Mouse (Mus musculus) left cerebral cortex, adult 2 months (tissue): ENCODE measurements around the gene Hk1. TPM values are rescaled to one million over a fixed set of nuclear protein-coding genes. Genes with fewer than 3 reads are reported as not detected.

Source experiments
- DNase-seq, 2 experiments: peaks; one replicate each; pipeline ENCODE4 v3.0.0; 2021 to 2022; ENCODE audit warnings: low spot score in 2 of 2, mixed read lengths in 1 of 2; ENCODE audit errors: extremely low spot score in 1 of 2
- H3K27ac ChIP-seq: fragments of 200-600 bp; 2 replicates; pipeline ENCODE4 v1.8.1; 2022
- H3K4me3 ChIP-seq: fragments of 200-600 bp; 2 replicates; pipeline ENCODE4 v1.8.1; 2022
- CTCF ChIP-seq: fragments of 200-600 bp; IDR thresholded peaks from 2 replicates; pipeline ENCODE4 v1.8.1; 2022; ENCODE audit warnings: antibody characterized with exemption, mild to moderate bottlenecking, moderate library complexity
- intact Hi-C: fragments of 180-260 bp; cut with DNase I; formaldehyde crosslinking; loops from one replicate; pipeline ENCODE4 v1.15.1; 2025
- total RNA-seq, 2 experiments: library from RNA; stranded (reverse); gene quantifications; 2 replicates each; pipeline ENCODE4 v1.2.3; 2021

Gene Hk1
- total RNA-seq, 2 experiments from 2014 or later = 298 to 310 TPM

DNA sequence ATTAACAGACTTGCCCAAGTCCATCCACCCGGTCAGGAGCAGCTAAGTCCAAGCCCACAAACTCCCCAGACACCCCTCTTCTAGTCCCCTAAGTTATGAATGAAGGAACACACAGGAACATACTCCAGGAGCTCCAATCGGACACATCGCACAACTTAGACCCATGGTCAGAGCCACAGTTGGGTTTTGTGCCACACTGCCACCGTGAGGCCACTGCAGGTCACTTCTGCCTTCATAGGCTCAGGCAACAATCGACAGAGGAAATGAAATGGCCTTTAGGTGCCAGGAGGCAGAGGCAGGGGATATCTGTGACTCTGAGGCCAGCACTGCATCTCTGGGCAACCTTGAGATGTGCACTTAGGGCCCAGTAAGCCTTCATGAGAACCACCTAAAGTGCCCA, 31.2 kb upstream of the Hk1 start:
- peak; percentile 84 for TF ChIP-seq CTCF
- H3K4me3 ChIP-seq = peak overlapping the region; percentile 23
- intact Hi-C loops = loop anchor here (1.0 to 5.0 kb wide), 3 partner anchors 69 to 224 kb away; no protein-coding TSS in a partner anchor

DNA sequence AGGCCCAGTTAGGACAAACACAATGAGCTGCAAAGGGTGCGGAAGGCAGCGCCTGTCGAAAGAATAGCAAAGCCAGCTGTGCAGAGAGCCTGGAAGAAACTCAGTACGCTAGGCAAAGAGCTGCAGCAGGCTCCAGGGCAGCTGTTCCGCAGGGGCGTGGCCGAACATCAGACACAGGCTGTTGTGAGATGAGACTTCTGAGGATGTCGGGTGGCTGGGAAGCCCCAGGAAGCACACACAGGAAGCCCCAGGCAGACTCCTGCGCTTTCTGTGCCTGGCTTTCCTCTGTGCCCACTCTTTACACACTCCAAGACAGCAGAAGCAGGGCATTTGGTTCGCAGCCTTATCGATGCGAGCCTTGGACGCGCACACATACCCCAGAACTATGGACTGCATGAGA, 25.2 kb upstream of the Hk1 start:
- no peak overlapping the region for H3K4me3 ChIP-seq
- no peak overlapping the region for H3K27ac ChIP-seq
- TF ChIP-seq CTCF = no peak
- no peak for DNase-seq
- intact Hi-C loops = no loop called here

More for the DNA sequence above, 31.2 kb upstream of the Hk1 start:
- peak; percentile 62 to 76 for DNase-seq
- H3K27ac ChIP-seq = peak overlapping the region; percentile 76

GRCm38 (mm10) chr10:62401641-62402111, 22.0 kb upstream of the Hk1 start:
- TF ChIP-seq CTCF = no peak
- no peak overlapping the region for H3K4me3 ChIP-seq
- DNase-seq = no peak
- intact Hi-C loops = no loop called here
- H3K27ac ChIP-seq = no peak overlapping the region

DNA sequence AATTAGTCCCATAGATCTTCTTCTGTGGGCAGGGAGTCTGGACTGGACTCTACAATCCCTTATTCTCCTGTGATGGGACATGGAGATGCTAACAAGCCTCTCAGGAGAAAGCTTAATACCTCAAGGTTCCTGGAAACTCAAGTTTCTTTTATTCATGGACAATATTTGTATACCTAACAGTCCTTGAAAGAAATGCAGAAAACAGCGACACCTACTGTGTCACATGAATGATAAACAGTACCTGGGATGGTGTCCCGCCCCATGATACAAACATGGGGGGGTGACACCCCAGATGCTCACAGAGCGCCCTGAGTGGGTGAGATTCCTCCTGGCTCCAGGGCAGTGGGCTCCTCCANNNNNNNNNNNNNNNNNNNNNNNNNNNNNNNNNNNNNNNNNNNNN, 3.3 kb upstream of the Hk1 start:
- intact Hi-C loops = no loop called here
- H3K4me3 ChIP-seq = no peak overlapping the region
- TF ChIP-seq CTCF = no peak
- DNase-seq = no peak
- no peak overlapping the region for H3K27ac ChIP-seq

- no peak overlapping the region for H3K27ac ChIP-seq
- DNase-seq = no peak
- TF ChIP-seq CTCF = peak; percentile 41
- no peak overlapping the region for H3K4me3 ChIP-seq
- intact Hi-C loops = no loop called here
Measured at GRCm38 (mm10) chr10:62380936-62381335, 1.2 kb upstream of the Hk1 start.

DNA sequence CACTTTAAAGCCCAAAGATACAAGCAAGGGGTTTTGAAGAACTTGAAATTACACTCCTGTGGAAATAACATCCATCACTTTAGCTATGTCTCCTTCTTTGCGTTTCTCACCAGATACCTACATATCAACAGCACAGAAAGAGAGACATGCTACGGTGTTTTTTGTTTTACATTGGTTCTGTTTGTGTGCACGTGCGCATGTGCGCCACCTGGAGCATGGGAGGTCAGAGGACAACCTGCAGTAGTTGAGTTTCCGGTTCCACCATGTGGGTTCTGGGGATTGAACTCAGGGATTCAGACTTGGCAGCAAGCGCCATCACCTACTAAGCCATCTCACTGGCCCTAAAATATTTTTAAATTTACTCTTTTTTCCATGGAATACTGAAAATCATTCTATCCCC, 20.9 kb downstream of the Hk1 start:
- H3K4me3 ChIP-seq = no peak overlapping the region
- no peak overlapping the region for H3K27ac ChIP-seq
- TF ChIP-seq CTCF = no peak; the same call in 1 of the 2 replicates
- no peak for DNase-seq
- intact Hi-C loops = no loop called here

DNA sequence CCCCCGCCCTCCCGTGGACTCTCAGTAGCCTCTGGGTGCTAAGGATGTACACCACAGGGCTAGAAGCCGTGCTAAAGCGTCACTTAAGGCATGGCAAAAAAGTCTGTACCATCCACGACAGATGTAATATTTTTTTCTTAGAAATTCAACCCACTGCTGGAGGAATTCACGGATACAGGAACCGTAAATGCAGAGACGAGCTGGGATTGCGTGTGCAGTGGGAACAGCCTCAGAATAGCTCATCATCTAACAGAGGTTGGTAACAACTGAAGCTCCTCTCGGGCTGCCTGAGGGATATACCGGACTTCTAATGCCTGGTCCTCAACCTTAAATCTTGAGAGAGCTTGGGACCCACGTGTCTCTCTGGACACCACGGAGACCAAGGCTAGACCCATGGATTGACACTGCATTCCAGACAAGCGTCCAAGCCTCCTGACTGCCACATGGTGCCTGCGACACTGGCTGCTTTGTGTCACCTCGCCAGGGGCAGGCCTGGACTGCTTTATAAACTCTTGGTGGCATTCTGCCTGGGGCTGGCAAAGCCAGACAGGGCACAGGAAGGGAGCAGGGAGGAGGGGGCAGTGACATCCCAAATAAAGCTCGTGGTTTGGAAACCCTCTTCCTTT, 23.5 kb downstream of the Hk1 start:
- H3K27ac ChIP-seq = peak overlapping the region; percentile 56
- intact Hi-C loops = no loop called here
- peak in 1 of 2 experiments; percentile 45 for DNase-seq
- TF ChIP-seq CTCF = no peak
- H3K4me3 ChIP-seq = no peak overlapping the region

GRCm38 (mm10) chr10:62345147-62345546, 34.6 kb downstream of the Hk1 start:
- intact Hi-C loops = no loop called here
- no peak for DNase-seq
- TF ChIP-seq CTCF = no peak
- Histone ChIP-seq H3K4me3 (no peak overlapping the region), H3K27ac (no peak overlapping the region)

DNA sequence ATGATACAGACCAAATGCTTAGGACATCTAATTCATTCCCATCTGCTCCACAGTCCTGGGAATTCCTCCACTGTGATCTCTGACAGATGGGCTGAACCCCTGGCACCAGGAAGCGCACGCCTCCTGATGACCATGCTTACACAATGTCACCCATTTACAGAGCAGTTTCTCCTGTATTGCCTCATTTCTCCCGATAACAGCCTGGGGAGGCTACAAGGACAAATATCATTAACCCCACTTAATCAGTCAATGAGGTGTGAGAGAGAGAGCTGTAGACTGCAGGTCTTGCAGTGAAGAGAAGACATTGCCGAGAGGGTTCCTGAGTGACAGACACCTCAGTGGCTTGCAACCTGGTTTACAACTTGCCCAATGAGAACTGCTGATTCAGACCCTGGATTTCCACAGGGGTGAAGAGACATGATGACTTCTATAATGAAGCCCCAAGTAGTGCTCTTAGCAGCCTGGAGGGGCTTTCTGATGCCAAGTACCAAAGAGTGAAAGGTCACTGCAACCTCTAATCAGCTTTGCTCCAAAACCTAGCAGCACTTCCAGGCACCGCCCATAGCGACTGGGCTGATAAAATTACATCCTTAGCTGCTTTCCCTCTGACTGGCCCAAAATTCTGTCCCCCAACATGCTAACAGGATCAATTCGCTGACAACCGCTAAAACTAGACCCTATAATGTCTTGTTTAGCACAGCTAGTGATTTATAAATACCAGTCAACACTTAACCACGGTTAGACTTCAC, 35.5 kb downstream of the Hk1 start:
- H3K27ac ChIP-seq = no peak overlapping the region
- no peak overlapping the region for H3K4me3 ChIP-seq
- no peak for DNase-seq
- intact Hi-C loops = loop anchor here (5.0 kb wide), 1 partner anchor 68 kb away; no protein-coding TSS in a partner anchor
- TF ChIP-seq CTCF = no peak

- DNase-seq = no peak
- Histone ChIP-seq H3K27ac (no peak overlapping the region), H3K4me3 (no peak overlapping the region)
- no peak for TF ChIP-seq CTCF
- intact Hi-C loops = loop anchor here (5.0 kb wide), 1 partner anchor 70 kb away; no protein-coding TSS in a partner anchor
Measured at GRCm38 (mm10) chr10:62342512-62342911, 37.2 kb downstream of the Hk1 start.

DNA sequence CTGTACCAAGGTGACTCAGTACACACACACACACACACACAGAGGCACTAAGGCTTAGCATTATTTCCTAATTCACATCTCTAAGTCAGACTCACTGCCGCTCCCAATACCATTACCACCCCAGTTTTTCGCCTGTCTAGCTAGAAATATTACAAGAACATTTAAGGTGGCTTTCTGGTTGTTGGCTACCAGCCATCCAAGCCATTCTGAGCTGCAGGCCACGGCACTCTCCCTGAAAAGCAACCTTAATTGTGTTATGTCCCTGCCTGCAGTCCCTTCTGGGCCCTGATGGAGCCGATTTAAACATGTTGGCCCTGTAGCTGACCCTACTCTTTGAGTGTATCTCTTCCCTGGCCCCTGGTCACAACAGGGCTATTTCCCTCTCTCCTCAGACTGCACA, 37.8 kb downstream of the Hk1 start:
- no peak for DNase-seq
- intact Hi-C loops = loop anchor here (2.0 to 5.0 kb wide), 2 partner anchors 70 to 145 kb away; partner anchors contain the start of gene Vps26a
- H3K27ac ChIP-seq = no peak overlapping the region
- TF ChIP-seq CTCF = no peak
- no peak overlapping the region for H3K4me3 ChIP-seq

DNA sequence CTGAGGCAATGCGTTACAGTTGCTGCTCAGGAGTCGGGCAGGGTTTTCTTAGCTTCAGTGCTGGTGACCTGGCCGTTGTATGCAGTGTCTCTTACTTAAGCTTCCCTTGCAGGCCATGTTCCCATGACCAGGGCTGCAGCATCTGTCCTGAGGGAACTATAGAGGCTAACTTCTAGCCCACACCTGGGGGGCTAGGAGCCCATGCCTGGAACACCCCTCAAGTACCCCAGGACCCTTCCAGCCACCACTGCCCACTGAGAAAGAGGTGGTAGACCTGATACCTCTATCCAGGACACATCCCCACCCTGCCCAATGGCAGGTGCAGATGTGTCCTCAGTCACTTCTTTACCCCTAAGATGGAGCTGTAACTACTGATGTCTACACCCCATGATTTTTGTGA, 38.7 kb downstream of the Hk1 start:
- no peak for TF ChIP-seq CTCF
- intact Hi-C loops = loop anchor here (1.0 to 5.0 kb wide), 3 partner anchors 41 to 146 kb away; partner anchors contain the start of gene Vps26a
- no peak for DNase-seq
- peak overlapping the region; percentile 92 for H3K27ac ChIP-seq
- H3K4me3 ChIP-seq = peak overlapping the region; percentile 77
